Mouse (Mus musculus): ENCODE measurements at regions not wholly inside any gene's neighbourhood (a gene's known extent, or its start where the extent isn't known, plus 50 kb on each side); places are given as distances from the start of the nearest gene placed in this dataset.

GRCm38 (mm10) chr10:117491711-117492110, 111.9 kb upstream of the Cpsf6 start:
- Histone ChIP-seq H3K4me2 (ENCODE audit: low read depth, low read length) (no peak overlapping the region), H3K27me3 (ENCODE audit: control insufficient read depth, insufficient read depth, low read length) (no peaks in the 10 kb centered on the region), H3K4me1 (ENCODE audit: control insufficient read depth, insufficient read depth, low read length) (no peaks in the 10 kb centered on the region), H3K27ac (ENCODE audit: low read length) (no peak overlapping the region), H3K36me3 (ENCODE audit: control insufficient read depth, insufficient read depth) (no peaks in the 10 kb centered on the region), H3K9ac (ENCODE audit: low read length) (no peak overlapping the region), H3K4me3 (ENCODE audit: low read length) (no peak overlapping the region), H3K9me3 (replicated peaks; ENCODE audit: control insufficient read depth, low read length) (no peaks in the 10 kb centered on the region; the same call in 1 of the 2 replicates)
- ATAC-seq (replicated peaks; ENCODE audit: extremely low read depth, insufficient read depth, low FRiP score) = no peak
- 69% methylated on average over 1 of the region's 1 CpGs for WGBS

- no peak overlapping the region for H3K9ac ChIP-seq (ENCODE audit: low read length)
- H3K4me1 ChIP-seq (ENCODE audit: control insufficient read depth, insufficient read depth, low read length) = no peaks in the 10 kb centered on the region
- WGBS = 82% methylated on average over 4 of the region's 4 CpGs
- H3K27me3 ChIP-seq (ENCODE audit: control insufficient read depth, insufficient read depth, low read length) = no peaks in the 10 kb centered on the region
- no peak overlapping the region for H3K4me3 ChIP-seq (ENCODE audit: low read length)
- H3K4me2 ChIP-seq (ENCODE audit: low read depth, low read length) = no peak overlapping the region
- H3K36me3 ChIP-seq (ENCODE audit: control insufficient read depth, insufficient read depth) = no peaks in the 10 kb centered on the region
- ATAC-seq (replicated peaks; ENCODE audit: extremely low read depth, insufficient read depth, low FRiP score) = no peak
- no peaks in the 10 kb centered on the region; the same call in 1 of the 2 replicates for H3K9me3 ChIP-seq (replicated peaks; ENCODE audit: control insufficient read depth, low read length)
- H3K27ac ChIP-seq (ENCODE audit: low read length) = no peak overlapping the region
Observed at GRCm38 (mm10) chr10:117490851-117491595, 111.2 kb upstream of the Cpsf6 start.

- no peak for ATAC-seq (replicated peaks; ENCODE audit: extremely low read depth, insufficient read depth, low FRiP score)
- 89% methylated on average over 4 of the region's 4 CpGs for WGBS
- no peaks in the 10 kb centered on the region for H3K27me3 ChIP-seq (ENCODE audit: control insufficient read depth, insufficient read depth, low read length)
- H3K9me3 ChIP-seq (replicated peaks; ENCODE audit: control insufficient read depth, low read length) = no peaks in the 10 kb centered on the region
- H3K4me2 ChIP-seq (ENCODE audit: low read depth, low read length) = no peak overlapping the region
- no peak overlapping the region for H3K27ac ChIP-seq (ENCODE audit: low read length)
- no peak overlapping the region for H3K4me3 ChIP-seq (ENCODE audit: low read length)
- no peaks in the 10 kb centered on the region for H3K4me1 ChIP-seq (ENCODE audit: control insufficient read depth, insufficient read depth, low read length)
- no peak overlapping the region for H3K9ac ChIP-seq (ENCODE audit: low read length)
- H3K36me3 ChIP-seq (ENCODE audit: control insufficient read depth, insufficient read depth) = no peaks in the 10 kb centered on the region
Observed at GRCm38 (mm10) chr10:117483091-117483600, 103.3 kb upstream of the Cpsf6 start.

GRCm38 (mm10) chr10:117482361-117482760, 102.5 kb upstream of the Cpsf6 start:
- 85% methylated on average over 3 of the region's 3 CpGs for WGBS
- no peaks in the 10 kb centered on the region for H3K9me3 ChIP-seq (replicated peaks; ENCODE audit: control insufficient read depth, low read length)
- ATAC-seq (replicated peaks; ENCODE audit: extremely low read depth, insufficient read depth, low FRiP score) = no peak

GRCm38 (mm10) chr10:117481341-117481990, 101.7 kb upstream of the Cpsf6 start:
- H3K4me1 ChIP-seq (ENCODE audit: control insufficient read depth, insufficient read depth, low read length) = no peaks in the 10 kb centered on the region
- WGBS = 74% methylated on average over 5 of the region's 5 CpGs
- H3K36me3 ChIP-seq (ENCODE audit: control insufficient read depth, insufficient read depth) = no peaks in the 10 kb centered on the region
- H3K9me3 ChIP-seq (replicated peaks; ENCODE audit: control insufficient read depth, low read length) = no peaks in the 10 kb centered on the region
- ATAC-seq (replicated peaks; ENCODE audit: extremely low read depth, insufficient read depth, low FRiP score) = no peak
- H3K27ac ChIP-seq (ENCODE audit: low read length) = no peak overlapping the region
- H3K27me3 ChIP-seq (ENCODE audit: control insufficient read depth, insufficient read depth, low read length) = no peaks in the 10 kb centered on the region
- no peak overlapping the region for H3K9ac ChIP-seq (ENCODE audit: low read length)
- no peak overlapping the region for H3K4me2 ChIP-seq (ENCODE audit: low read depth, low read length)
- H3K4me3 ChIP-seq (ENCODE audit: low read length) = no peak overlapping the region

More at GRCm38 (mm10) chr10:117482361-117482760, 102.5 kb upstream of the Cpsf6 start:
- Histone ChIP-seq H3K27ac (ENCODE audit: low read length) (no peak overlapping the region), H3K4me3 (ENCODE audit: low read length) (no peak overlapping the region), H3K36me3 (ENCODE audit: control insufficient read depth, insufficient read depth) (no peaks in the 10 kb centered on the region), H3K4me1 (ENCODE audit: control insufficient read depth, insufficient read depth, low read length) (no peaks in the 10 kb centered on the region), H3K4me2 (ENCODE audit: low read depth, low read length) (no peak overlapping the region), H3K27me3 (ENCODE audit: control insufficient read depth, insufficient read depth, low read length) (no peaks in the 10 kb centered on the region), H3K9ac (ENCODE audit: low read length) (no peak overlapping the region)

- no peak overlapping the region for H3K4me2 ChIP-seq (ENCODE audit: low read depth, low read length)
- no peaks in the 10 kb centered on the region for H3K9me3 ChIP-seq (replicated peaks; ENCODE audit: control insufficient read depth, low read length)
- no peak for ATAC-seq (replicated peaks; ENCODE audit: extremely low read depth, insufficient read depth, low FRiP score)
- H3K4me1 ChIP-seq (ENCODE audit: control insufficient read depth, insufficient read depth, low read length) = no peaks in the 10 kb centered on the region
- no peak overlapping the region for H3K9ac ChIP-seq (ENCODE audit: low read length)
- WGBS = 84% methylated on average over 5 of the region's 5 CpGs
- no peak overlapping the region for H3K27ac ChIP-seq (ENCODE audit: low read length)
- H3K36me3 ChIP-seq (ENCODE audit: control insufficient read depth, insufficient read depth) = no peaks in the 10 kb centered on the region
- H3K27me3 ChIP-seq (ENCODE audit: control insufficient read depth, insufficient read depth, low read length) = no peaks in the 10 kb centered on the region
- H3K4me3 ChIP-seq (ENCODE audit: low read length) = no peak overlapping the region
Observed at GRCm38 (mm10) chr10:117480456-117480850, 100.6 kb upstream of the Cpsf6 start.

GRCm38 (mm10) chr10:117479721-117480455, 100.1 kb upstream of the Cpsf6 start:
- no peak for ATAC-seq (replicated peaks; ENCODE audit: extremely low read depth, insufficient read depth, low FRiP score)

GRCm38 (mm10) chr10:117478931-117479280, 99.1 kb upstream of the Cpsf6 start:
- no peak overlapping the region for H3K4me3 ChIP-seq (ENCODE audit: low read length)
- no peak for ATAC-seq (replicated peaks; ENCODE audit: extremely low read depth, insufficient read depth, low FRiP score)
- 66% methylated on average over 4 of the region's 4 CpGs for WGBS
- no peaks in the 10 kb centered on the region for H3K27me3 ChIP-seq (ENCODE audit: control insufficient read depth, insufficient read depth, low read length)
- no peak overlapping the region for H3K9ac ChIP-seq (ENCODE audit: low read length)
- H3K27ac ChIP-seq (ENCODE audit: low read length) = no peak overlapping the region
- H3K4me2 ChIP-seq (ENCODE audit: low read depth, low read length) = no peak overlapping the region
- peaks cover 5% of the 10 kb centered on the region for H3K9me3 ChIP-seq (replicated peaks; ENCODE audit: control insufficient read depth, low read length)
- no peaks in the 10 kb centered on the region for H3K36me3 ChIP-seq (ENCODE audit: control insufficient read depth, insufficient read depth)
- no peaks in the 10 kb centered on the region for H3K4me1 ChIP-seq (ENCODE audit: control insufficient read depth, insufficient read depth, low read length)

More at GRCm38 (mm10) chr10:117479721-117480455, 100.1 kb upstream of the Cpsf6 start:
- H3K4me3 ChIP-seq (ENCODE audit: low read length) = no peak overlapping the region
- H3K4me1 ChIP-seq (ENCODE audit: control insufficient read depth, insufficient read depth, low read length) = no peaks in the 10 kb centered on the region
- no peaks in the 10 kb centered on the region for H3K27me3 ChIP-seq (ENCODE audit: control insufficient read depth, insufficient read depth, low read length)
- 80% methylated on average over 12 of the region's 12 CpGs for WGBS
- no peak overlapping the region for H3K9ac ChIP-seq (ENCODE audit: low read length)
- no peak overlapping the region for H3K27ac ChIP-seq (ENCODE audit: low read length)
- no peaks in the 10 kb centered on the region for H3K9me3 ChIP-seq (replicated peaks; ENCODE audit: control insufficient read depth, low read length)
- H3K4me2 ChIP-seq (ENCODE audit: low read depth, low read length) = no peak overlapping the region
- H3K36me3 ChIP-seq (ENCODE audit: control insufficient read depth, insufficient read depth) = no peaks in the 10 kb centered on the region

Measured in heart, embryonic 16.5 days (tissue).